Mouse (Mus musculus): ENCODE measurements around the gene Ambn.

DNA sequence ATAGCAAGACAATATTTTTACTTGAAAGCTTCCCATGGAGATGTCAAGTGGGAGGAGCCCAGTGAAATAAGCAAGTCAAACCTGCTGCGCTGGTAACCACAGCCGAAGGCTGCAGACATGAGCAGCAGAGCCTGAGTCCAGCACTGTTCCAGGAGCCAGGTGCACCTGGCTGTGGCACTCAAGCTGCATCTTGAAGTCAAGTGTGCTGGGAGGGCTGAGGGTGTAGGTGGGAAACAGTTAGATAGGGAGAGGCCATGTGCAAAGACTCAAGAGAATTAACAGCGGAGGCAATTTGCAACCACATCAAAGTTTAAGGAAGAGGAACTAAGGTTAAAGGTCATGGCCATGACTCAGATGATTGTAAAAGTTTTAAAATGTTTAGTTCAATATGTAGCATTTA lies 44.0 kb downstream of the Ambn start:
- TF ChIP-seq POLR2A (IDR thresholded peaks at IDR 0.05; ENCODE audit: low read depth, low read length) (no peak), CTCF (IDR thresholded peaks at IDR 0.05; ENCODE audit: extremely low read depth, insufficient read length, insufficient replicate concordance, low read depth, low read length) (no peak)

All from small intestine, adult 2 months (tissue).